Mouse (Mus musculus): ENCODE measurements around the gene Dtymk.
A peak's percentile ranks its signal among the peaks of the same experiment; 100 is the strongest.
"Not testable (repeated sequence)": the region's sequence is repeated elsewhere in the genome, so short reads cannot be mapped to it uniquely, and the experiment has no call there.

The Dtymk gene

DNA sequence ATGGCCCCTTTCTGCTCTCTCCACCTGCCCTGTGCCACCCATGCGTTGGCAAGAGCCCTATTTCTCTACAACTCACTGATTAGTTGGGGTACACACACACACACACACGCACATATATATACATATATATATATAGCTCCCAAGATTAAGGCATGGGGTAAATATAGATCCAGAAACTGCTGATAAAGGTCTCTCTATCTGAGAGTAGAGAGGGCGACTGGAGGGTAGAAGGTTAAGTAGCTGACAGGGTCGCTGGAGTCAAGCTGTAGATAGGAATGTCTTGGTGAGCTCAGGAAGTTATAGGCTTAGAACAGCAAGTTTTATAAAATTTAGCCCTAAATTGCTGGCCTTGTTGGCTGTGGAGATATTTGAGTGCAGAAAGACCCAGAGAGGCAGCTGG, 3.1 kb upstream of the Dtymk start:
- DNase-seq (ENCODE audit: low read depth): no peak

DNA sequence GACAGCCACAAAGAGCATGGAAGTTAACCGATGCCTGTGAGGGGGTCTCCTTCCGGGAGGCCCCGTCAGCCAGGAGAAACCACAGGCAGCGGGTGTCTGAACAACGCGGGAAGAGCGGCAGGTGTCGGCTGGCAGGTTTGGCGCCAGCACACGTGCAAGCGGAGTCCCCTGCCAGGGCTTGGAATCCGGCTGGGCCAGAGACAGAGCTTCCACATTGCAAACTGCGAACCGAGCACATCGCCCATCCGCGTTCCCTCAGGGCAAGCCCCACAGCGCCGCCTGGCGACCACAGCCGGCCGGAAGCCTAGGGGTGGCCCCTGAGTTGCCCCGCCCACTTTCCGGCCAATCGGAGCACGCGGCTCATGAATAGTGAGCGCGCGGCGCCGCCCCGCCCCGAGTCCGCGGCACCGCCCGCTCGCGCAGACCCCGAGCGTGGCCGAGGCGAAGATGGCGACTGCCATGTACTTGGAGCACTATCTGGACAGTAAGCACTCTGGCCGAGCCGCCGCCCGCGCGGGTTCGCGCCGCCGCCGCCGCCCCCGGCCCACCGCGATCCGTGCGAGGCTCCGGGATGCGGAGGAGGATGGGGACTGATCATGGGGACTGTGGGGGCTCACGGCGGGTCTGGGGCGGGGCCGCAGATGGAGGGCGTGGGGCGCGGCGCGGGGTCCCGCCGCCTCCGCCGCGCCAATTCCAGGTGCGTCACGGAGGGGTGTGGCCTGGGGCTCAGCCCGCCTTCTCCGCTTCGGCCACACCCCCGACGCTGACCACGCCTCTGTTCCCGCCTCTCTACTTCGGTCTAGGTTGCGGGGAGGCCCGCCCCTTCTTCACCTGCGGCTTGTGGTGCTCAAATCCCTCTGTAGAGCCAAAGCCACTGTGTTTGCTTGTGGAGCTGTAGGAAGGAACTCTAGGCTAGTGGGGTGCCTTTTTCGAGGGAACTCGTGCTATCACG, 2.1 kb upstream of the Dtymk start, which contains the start of gene Ing5:
Ing5 (plus strand) TSS at position 410 of the 952 bp plus-strand sequence.
- DNase-seq (ENCODE audit: low read depth): peak; percentile 97

DNA sequence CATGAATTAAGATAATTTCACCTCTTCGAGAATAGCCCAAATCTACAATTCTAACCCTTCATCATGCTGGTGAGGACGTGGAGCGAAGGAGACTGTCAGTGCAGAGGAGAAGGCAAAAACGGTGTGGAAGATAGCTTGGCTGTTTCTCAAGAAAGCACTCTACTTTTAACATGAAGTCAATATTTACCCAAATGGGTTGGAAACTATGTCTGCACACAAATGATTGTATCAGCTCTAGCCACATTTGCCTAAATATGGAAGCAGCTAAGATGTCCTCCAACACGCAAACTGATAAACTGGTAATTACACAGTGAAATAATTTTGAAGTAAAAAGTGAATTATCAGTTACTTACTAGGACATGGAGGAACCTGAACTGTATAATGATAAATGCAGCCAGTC, 1.0 kb upstream of the Dtymk start:
- DNase-seq (ENCODE audit: low read depth): peak; percentile 73

DNA sequence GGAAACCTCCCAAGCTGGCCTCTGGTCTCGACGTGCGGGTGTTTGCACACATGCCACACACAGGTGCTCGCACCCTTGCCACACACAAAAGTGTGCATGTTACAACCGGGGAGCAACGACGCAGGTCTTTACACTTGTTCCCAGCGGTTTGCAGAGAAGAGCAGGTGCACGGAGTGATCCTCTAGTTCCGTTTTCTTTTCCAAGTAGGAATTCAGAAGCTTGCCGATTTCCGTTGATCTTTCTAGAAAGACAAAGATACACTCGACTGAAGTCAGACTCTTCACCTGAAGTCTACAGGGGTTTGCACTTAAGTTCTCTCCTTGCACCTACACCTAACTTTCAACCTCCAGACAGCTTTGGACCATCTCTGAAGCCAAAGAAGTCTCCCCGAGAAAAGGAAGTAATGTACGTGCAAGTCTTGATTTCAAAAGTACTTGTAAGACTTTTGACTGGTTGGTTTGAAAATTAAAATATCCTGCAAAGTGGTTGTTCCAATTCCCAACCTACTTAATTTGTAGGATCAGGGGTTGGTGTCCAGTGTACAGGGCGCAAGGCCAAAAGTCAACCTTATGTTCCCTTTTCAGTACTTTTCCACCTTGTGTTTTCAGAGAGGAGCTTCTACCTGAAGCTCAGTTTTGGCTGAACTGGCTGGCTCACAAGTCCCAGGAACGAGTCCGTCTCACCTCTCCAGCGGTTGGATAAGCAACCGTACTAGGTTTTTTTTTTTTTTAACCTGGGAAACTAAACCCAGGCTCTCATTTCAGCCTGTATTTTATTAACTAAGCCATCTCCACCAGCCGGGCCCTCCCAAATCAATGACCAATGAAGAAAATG, 847 bp downstream of the Dtymk start:
- DNase-seq (ENCODE audit: low read depth): peak; percentile 49

DNA sequence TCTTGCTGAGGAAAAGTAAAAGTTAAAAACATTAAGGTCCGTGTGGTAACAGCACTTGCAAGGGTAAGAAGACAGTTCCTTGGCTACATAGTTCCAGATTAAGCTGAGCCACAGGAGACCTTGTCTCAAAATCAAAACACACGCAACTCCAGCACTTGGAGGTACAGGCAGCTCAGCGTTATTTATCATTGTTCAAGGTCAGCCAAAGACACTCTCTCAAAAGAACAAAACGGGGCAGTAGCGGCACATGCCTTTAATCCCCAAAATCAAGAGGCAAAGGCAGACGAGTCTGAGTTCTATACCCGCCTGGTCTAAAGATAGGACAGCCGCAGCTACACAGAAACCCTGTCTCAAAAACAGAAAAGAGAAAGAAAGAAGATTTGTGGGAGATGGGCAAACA, 5.8 kb downstream of the Dtymk start:
- no peak for DNase-seq (ENCODE audit: low read depth)

DNA sequence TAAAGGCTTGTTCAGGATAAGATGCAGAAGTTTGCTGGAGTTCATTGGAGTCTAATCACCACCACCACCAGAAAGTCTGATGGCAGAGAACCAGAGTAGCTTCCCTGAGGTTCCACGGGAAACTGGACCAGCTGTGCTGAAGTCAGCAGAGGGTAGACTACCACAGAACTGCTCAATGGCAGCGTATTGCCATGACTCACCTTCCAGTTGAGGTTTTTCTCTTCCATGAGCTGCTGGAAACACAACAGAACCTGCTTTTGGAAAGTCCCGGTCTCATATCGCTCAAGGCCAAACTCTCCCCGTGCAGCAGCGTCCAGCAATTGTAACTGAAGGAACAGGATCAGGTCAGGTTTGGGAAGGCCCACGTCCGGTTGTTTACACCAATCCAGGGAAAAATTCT, 7.2 kb downstream of the Dtymk start:
- peak; percentile 60 for DNase-seq (ENCODE audit: low read depth)

DNA sequence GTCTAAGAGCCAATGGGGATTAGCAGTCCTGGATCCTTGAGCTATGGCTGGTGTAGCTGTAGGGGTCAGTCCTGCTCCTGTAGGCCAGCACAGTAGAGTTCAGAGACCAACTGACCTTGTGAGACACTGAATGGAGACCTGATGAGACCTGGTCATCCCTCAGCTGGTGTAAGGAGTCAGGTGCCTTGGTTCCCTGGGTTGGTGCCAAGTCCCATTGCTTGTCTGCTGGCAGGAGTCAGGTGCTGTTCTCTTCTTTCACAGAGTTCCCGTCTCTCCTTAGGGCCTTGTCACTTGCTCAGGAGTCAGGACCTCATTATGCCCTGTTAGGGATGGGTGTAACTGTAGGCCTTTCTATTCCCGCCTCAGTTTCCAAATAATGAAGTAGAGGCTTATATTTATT, 14.8 kb downstream of the Dtymk start:
- no peak for DNase-seq (ENCODE audit: low read depth)

DNA sequence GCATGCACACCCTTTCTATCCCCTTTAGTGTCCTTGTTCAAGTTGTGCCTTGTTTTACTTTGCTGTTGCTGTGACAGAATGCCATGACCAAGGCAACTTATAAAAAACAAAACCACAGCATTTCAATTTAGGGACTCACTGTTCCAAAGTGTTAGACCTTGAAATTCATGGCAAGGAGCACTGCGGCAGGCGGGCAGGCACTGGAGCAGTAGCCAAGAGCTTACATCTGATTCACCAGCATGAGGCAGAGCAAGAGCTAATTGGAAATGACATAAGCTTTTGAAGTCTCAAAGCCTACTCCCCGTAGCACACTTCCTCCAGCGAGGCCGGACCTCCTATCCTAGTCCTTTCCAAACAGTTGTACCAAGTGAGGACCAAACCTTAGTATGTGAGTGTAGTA, 25.0 kb downstream of the Dtymk start:
- no peak for DNase-seq (ENCODE audit: low read depth)

DNA sequence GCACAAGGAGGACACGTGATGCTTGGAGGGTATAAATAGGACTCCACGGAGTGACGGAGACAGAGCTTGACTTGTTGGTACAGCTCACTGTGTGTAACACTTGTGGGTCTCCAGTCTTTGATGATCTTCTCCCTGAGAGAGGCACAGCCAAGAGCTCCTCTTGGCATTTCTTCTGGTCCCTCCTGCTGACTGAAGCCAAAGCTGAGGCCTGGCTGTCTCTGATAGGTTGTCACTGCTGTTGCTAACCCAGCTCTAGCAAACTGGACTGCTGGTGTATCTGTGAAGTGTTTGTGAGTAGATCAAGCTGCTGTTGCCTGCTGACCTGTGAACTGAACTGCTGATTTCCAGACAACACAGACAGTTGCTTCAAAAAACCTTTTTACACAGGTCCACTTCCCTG, 31.8 kb downstream of the Dtymk start:
- DNase-seq (ENCODE audit: low read depth): no peak

DNA sequence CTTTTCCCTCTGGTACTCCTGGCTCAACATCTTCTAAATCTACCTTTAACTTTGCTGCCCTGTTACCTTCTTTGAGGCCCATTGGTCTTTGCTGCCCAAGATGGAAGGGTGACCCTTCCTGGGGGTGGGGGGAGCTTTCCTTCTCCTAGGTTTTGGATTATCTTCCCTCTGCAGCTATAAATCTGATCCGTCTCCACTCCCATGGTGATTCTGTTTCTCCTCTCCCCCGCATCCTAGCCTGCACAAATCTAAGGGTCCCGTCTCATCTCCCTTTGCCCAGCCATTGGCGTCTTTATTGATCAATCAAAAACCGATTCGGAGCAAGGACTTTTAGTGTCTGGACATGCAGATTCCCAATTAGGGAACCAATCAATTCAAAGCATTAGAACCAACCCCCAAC, 34.1 kb downstream of the Dtymk start:
- no peak for DNase-seq (ENCODE audit: low read depth)

DNA sequence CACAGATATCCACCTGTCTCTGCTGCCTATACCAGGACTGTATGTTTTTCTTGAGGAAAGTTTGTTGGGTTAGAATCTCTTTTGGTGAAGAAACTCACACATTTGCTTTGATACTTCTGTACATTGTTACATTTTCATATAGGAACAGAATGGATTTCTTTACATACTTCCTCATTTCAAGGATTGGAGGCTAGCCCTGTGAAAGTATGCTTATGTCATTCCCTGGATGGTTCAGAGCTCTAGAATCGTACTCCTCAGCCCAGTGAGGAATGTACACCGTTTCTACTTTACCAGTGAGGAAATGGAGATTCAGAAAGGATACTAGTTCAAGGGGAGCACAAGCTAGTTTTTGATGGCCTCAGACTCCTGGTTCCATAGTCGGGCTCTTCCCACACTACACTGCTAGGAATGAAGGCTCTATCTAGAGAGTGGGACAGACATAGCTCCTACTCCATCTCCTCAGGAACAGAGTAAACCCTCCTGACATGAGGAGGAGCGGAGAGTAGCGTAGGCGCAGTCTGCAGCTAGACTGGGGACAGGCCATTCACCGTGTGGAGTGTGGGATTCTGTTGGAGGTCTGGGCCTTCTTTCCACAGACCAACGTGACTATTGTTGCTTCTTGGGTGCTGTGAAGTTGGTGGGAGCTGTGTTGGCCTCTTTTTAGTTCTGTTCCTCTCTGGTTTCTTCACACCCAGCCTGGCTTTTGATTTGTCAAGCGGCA, 36.7 kb downstream of the Dtymk start:
- DNase-seq (ENCODE audit: low read depth): no peak

DNA sequence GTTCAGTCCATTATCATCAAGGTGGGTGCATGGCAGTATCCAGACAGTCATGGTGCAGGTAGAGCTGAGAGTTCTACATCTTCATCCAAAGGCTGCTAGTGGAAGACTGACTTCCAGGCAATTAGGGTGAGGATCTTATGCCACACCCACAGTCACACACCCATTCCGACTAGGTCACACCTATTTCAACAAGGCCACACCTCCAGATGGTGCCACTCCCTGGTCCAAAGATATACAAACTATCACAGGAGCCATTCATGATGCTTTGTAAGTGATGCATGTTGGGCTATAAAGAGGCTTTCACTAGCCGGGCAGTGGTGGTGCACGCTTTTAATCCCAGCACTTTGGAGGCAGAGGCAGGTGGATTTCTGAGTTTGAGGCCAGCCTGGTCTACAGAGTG, 38.2 kb downstream of the Dtymk start:
- not testable (repeated sequence) for DNase-seq (ENCODE audit: low read depth)

DNA sequence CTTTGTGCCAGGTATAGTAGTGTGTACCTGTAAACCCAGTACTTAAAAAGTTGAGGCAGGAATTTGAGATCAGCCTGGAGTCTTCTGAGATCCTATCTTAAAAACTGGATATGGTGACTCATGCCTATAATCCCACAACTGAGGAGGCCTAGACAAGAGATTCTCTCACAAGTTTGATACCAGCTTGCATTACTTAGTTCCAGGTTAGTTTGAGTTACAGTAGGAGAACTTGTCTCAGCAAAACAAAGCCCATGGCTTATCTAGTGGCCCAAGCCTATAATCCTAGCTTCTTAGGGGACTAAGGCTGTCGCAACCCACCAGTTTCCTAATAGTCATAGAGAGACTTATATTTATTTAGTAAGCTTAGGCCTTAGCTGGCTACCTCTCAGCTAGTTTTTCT, 41.7 kb downstream of the Dtymk start:
- peak; percentile 53 for DNase-seq (ENCODE audit: low read depth)

DNA sequence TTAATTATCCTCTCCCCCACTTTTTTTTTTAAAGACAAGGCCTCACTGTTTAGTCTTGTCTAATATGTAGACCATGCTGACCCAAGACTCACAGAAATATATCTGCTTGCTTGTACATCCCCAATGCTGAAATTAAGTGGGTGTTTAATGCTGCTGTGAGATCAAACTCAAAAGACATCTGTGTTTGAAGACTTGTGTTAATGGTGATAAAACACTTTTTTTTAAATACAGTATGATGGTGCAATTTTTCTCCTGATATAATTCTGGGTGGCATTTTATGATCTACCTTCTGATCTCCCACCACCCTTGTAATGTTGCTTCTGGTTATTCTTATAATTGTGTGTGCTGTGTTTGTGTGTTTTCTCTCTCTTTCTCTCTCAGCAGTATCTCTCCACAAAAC, 45.6 kb downstream of the Dtymk start:
- DNase-seq (ENCODE audit: low read depth): no peak

DNA sequence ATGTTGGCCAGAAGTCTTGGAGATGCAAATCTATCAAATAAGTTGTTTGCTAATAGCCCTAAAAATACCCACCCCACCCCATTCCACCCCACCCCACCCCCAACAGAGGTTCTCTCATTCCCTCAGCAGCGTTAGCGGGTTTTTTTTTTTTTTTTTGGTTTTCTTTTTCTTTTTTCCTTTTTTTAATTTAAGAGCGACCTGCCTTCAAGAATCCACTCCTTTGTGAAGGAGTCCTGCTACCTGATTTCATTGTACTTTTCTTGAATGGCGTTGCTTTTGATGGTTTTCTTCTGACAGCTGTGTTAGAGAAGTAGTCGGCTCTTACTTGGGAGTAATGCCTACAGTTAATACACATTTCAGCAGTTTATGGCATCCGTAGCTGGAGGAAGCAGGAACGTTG, 46.1 kb downstream of the Dtymk start:
- no peak for DNase-seq (ENCODE audit: low read depth)

DNA sequence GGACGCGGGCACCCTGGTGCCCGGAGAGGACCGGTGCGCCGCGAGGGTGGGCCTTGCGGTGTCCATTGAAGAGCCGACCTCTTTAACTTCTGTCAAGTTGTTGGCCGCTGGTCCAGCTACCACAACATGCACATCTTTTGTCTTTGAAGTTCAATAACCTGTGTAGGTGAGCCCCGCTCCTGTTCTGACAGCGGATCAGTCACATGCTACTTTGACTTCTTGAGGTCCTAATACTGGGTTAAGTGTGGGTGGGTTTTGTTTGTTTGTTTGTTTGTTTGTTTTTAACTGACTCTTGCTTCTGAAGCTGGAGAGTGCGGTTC, 46.5 kb downstream of the Dtymk start:
- DNase-seq (ENCODE audit: low read depth): peak; percentile 52

DNA sequence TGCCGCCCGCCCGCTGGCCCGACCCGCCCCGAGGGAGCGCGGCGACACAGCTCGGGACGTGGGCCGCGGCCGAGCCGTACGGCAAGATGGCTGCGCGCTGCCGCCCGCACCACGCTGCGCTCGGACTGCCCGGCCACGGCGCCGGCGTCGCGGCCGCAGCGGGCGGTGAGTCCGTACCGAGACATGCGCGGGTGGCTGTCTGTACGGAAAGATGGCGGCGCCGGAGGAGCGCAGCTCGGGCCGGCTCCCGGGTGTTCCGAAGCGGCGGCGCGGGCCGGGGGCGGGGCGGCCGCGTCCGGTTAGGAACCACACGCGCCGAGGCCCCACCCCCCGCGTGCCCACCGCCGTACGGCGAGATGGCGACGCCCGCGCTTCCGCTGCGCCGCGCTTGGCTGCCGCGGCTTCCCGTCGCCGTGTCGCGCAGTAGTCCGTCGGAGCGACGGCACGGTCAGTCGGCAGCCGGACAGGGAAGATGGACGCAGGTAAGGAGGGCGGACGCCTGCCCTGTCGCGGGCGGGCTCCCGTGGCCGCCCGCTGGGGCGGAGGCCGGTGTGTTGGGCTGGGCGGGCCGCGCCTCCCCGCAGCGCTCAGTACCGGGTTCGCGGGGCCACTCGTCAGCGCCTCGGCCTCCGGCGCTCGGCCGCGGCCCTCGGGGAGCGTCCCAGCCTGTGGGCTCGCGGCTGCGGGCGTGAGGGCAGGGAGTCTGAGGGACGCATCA, 47.0 kb downstream of the Dtymk start, which contains the start of gene Thap4:
Thap4 (minus strand) TSS at position 292 of the 718 bp plus-strand sequence.
- DNase-seq (ENCODE audit: low read depth): peak; percentile 87

DNA sequence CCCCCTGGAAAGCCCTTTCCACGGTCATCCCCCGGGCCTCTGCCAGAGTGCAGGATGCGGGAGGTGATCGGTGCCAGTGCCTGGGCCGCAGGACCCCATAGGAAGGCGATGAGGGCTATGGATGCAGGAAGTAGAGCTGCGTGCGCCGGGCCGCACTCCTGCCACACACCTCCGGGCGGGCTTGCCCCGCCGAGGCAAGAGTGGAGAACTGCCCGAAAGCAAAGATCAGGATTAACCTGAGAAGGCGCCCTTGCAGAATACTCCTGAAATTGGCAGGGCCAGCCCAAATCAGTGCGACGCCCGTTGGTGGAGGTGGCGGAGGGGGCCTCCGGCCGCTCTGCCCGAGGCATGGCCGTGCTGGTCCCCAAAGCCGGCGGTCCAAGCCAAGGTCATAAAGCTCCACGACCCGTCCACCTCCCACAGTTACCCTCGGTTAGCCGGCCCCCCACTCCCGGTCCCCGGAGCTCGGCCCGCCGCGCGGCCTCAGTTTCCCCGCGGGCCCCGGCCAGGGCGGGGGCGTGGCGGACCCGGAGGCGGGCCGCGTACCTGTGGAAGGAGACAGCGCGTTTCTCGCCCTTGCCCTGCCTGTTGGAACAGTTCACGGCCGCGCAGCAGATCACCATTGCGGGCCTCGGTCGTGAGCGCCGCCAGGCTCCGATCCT, 47.7 kb downstream of the Dtymk start:
- peak; percentile 30 for DNase-seq (ENCODE audit: low read depth)

DNA sequence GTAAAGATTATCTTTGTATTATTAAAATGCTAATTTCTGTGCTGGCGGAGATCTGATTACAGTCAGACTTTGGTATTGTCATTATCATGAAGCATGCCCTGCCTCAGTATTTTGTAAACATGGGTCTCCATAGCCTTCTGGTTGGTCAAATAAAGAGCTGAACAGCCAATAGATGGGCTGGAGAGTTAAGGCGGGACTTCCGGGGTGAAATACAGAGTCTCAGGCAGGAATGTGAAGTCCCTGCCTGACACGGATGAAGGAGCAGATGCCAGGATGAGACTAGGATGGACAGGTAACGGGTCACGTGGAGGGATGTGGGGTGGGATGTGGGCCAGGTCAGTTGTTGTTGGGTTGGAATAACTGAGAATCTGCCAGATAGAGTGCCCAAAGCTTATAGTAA, 50.4 kb downstream of the Dtymk start, which contains the start of gene Atg4b:
Atg4b (plus strand) TSS at position 211 of the 400 bp plus-strand sequence.
- DNase-seq (ENCODE audit: low read depth): no peak

DNA sequence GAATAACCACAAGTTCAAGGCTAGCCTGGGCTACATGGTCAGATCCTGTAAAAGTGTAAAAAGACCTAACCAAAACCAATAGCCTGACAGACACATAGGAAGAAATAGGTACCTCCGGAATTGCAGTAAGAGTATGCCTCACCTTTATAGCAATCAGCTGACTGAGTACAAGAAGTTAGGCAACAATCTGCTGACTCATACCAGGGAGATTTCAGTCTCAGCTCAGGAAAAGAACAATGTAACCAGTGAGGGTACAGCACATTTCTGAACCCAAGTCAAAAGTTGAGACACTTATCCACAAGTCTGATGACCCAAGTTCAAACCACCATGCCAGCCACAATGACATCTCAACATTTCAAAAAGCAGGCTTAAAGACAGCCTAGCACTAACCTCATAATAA, 53.2 kb downstream of the Dtymk start:
- DNase-seq (ENCODE audit: low read depth): peak; percentile 86

DNA sequence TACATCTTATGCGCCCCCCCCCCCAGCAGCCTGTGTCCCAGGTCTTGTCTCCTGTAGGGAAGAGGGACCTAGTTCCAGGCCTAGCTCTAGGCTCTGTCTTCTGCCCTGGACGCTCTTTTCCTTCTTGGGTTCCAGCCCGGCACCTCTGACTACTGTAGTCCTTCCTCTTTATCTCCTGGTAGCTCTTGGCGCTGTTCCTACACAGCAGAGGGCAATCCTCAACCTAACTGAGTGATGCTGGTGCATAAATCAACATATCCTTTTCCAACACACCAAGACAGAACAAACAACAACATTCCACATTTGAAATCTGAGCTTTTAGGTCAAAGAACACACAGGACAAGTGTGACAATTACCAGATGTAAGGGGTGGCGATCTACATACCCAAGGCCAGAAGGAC, 55.6 kb downstream of the Dtymk start:
- no peak for DNase-seq (ENCODE audit: low read depth)
